Mouse (Mus musculus): ENCODE measurements around the gene Zfp524. TPM values are rescaled to one million over a fixed set of nuclear protein-coding genes. Genes with fewer than 3 reads are reported as not detected.

Zfp524 gene
- polyA plus RNA-seq (2016; fragmentation: Nextera tagmentation; extraction: Ambion mirVana): 7.1 and 9.1 TPM in 2 replicates

DNA sequence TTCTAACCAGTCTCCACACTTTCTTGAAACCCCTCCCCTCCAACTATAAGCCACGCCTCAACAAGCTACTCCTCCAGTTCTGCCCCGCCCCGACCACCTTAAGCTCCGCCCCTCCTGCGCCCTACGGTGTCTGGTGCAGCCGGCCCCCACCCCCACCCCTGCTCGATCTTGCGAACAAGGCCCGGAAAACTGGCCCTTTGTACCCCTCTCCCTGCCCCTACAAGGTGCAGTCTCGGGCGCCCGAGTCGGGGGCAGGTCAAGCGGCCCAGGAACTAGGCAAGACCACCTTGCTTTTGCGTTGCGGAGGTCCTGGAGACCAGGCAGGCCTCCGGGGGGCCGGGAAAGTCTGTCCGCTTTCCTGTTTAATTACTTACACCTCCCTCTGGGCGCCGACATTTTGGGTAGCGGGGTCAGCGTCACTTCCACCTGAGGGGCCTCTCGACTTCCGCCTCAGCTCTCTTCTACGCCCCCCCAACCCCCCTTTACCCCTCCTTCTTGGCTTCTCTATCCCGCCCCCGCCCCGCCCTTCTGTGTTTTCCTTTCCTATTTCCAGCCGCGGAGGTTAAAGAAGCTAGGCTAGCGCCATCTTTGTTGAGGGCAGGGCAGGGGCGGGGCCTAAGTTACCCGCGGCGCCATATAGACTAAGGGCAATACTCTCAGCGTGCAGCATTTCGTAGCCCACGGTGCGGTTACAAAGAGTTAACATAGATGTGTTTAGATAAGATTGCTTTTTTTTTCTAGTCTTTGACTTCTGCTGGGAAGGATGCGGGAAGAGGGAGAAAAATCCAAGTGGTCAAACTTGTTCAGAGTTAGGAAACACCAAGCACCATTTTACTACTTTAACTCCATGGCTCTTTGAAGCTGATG is at the start of gene Zfp524, which contains the start of gene Fiz1:
TSS of gene Zfp524 (plus strand) at position 165 of the 867 bp plus-strand sequence.
TSS of gene Fiz1 (minus strand) at position 447 of the 867 bp plus-strand sequence.
- Histone ChIP-seq H3K4me1 (peaks cover 19% of the 10 kb centered on the region), H3K9me3 (replicated peaks) (no peaks in the 10 kb centered on the region), H3K27me3 (ENCODE audit: low read depth, poor library complexity, severe bottlenecking) (no peaks in the 10 kb centered on the region), H3K27ac (replicated peaks) (peak within 1 kb of the TSS; percentile 99), H3K4me3 (peak within 1 kb of the TSS; percentile 77), H3K36me3 (peaks cover 51% of the 10 kb centered on the region)
- under 1% methylated on average over 42 of the region's 42 CpGs for WGBS
- peak; percentile 97 for DNase-seq (ENCODE audit: low spot score)

DNA sequence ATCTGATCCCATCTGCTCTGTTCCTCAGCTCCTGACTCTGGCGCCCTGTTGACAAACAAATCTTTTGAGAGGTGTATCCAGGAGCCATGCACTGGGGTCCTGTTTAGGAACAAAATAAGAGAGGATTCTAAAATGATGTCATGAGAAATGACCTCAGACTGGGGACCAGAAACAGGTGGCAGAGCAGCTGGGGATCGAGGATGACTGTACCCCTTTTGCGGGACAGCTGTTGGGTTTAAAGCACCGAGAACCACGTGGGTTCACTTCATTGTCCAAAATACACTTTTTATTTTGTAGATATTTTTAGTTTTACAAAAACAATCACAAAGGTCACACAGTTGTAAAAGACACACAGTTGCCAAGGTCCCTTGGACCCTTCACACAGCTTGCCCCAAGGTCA is 49.2 kb upstream of the Zfp524 start:
- H3K9me3 ChIP-seq (replicated peaks): no peaks in the 10 kb centered on the region
- no peak overlapping the region for H3K4me3 ChIP-seq
- 85% methylated on average over 5 of the region's 5 CpGs for WGBS
- H3K36me3 ChIP-seq: no peaks in the 10 kb centered on the region
- no peaks in the 10 kb centered on the region for H3K27me3 ChIP-seq (ENCODE audit: low read depth, poor library complexity, severe bottlenecking)
- no peak overlapping the region for H3K27ac ChIP-seq (replicated peaks)
- H3K4me1 ChIP-seq: peaks cover 5% of the 10 kb centered on the region; the same call in 1 of the 2 replicates
- no peak for DNase-seq (ENCODE audit: low spot score)

- Histone ChIP-seq H3K9me3 (replicated peaks) (no peaks in the 10 kb centered on the region), H3K4me1 (peaks cover 11% of the 10 kb centered on the region), H3K36me3 (no peaks in the 10 kb centered on the region), H3K4me3 (no peak within 1 kb of the TSS), H3K27me3 (ENCODE audit: low read depth, poor library complexity, severe bottlenecking) (no peaks in the 10 kb centered on the region), H3K27ac (replicated peaks) (0 out of 2 replicates have a peak within 1 kb of the TSS, but pooled peaks have one; percentile 6)
- no peak for DNase-seq (ENCODE audit: low spot score)
- 41% methylated on average over 6 of the region's 6 CpGs for WGBS
These were observed 43.1 kb upstream of the Zfp524 start, which contains the start of gene Sbk3 for GRCm38 (mm10) chr7:4971068-4971467. TSS of gene Sbk3 (minus strand) at chr7:4971168.

- Histone ChIP-seq H3K4me1 (peaks cover 11% of the 10 kb centered on the region), H3K4me3 (no peak overlapping the region), H3K27ac (replicated peaks) (0 out of 2 replicates have a peak overlapping the region, but pooled peaks have one; percentile 6), H3K9me3 (replicated peaks) (no peaks in the 10 kb centered on the region), H3K36me3 (no peaks in the 10 kb centered on the region), H3K27me3 (ENCODE audit: low read depth, poor library complexity, severe bottlenecking) (no peaks in the 10 kb centered on the region)
- no peak for DNase-seq (ENCODE audit: low spot score)
- WGBS: 30% methylated on average over 7 of the region's 7 CpGs
These were observed 42.5 kb upstream of the Zfp524 start for GRCm38 (mm10) chr7:4971710-4972109.

- Histone ChIP-seq H3K36me3 (no peaks in the 10 kb centered on the region), H3K4me1 (peaks cover 11% of the 10 kb centered on the region), H3K27ac (replicated peaks) (no peak overlapping the region), H3K27me3 (ENCODE audit: low read depth, poor library complexity, severe bottlenecking) (no peaks in the 10 kb centered on the region), H3K9me3 (replicated peaks) (no peaks in the 10 kb centered on the region), H3K4me3 (no peak overlapping the region)
- DNase-seq (ENCODE audit: low spot score): no peak
- WGBS: 81% methylated on average over 18 of the region's 18 CpGs
These were observed 41.7 kb upstream of the Zfp524 start for GRCm38 (mm10) chr7:4972321-4973047.

DNA sequence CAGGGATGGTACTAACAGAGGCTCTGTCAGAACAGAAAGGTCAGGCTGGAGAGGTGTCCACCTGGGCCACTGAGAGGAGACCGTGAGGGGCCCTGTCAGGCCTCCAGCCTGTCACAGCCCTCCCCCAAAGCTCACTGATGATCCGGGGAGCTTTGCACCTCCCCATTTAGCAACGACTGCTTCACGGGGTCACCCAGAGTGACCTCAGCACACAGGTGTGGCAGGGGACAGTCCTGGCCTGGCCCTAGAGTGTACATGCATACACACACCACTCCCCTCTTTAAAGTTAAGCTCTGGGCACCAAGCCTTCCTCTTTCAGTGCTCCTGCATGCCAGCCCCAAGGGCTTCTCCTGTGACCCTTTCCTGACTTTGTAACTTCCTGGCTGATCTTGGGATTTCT is 38.8 kb upstream of the Zfp524 start:
- H3K27ac ChIP-seq (replicated peaks): no peak overlapping the region
- H3K4me1 ChIP-seq: peaks cover 10% of the 10 kb centered on the region
- no peaks in the 10 kb centered on the region for H3K9me3 ChIP-seq (replicated peaks)
- 68% methylated on average over 4 of the region's 4 CpGs for WGBS
- H3K27me3 ChIP-seq (ENCODE audit: low read depth, poor library complexity, severe bottlenecking): no peaks in the 10 kb centered on the region
- no peak overlapping the region for H3K4me3 ChIP-seq
- no peaks in the 10 kb centered on the region for H3K36me3 ChIP-seq
- DNase-seq (ENCODE audit: low spot score): no peak

GRCm38 (mm10) chr7:4976832-4977231 is 37.4 kb upstream of the Zfp524 start:
- no peaks in the 10 kb centered on the region for H3K4me1 ChIP-seq
- no peak overlapping the region for H3K4me3 ChIP-seq
- H3K9me3 ChIP-seq (replicated peaks): no peaks in the 10 kb centered on the region
- WGBS: 86% methylated on average over 7 of the region's 7 CpGs
- no peak for DNase-seq (ENCODE audit: low spot score)
- no peaks in the 10 kb centered on the region for H3K27me3 ChIP-seq (ENCODE audit: low read depth, poor library complexity, severe bottlenecking)
- H3K27ac ChIP-seq (replicated peaks): no peak overlapping the region
- H3K36me3 ChIP-seq: no peaks in the 10 kb centered on the region

- no peak overlapping the region for H3K27ac ChIP-seq (replicated peaks)
- DNase-seq (ENCODE audit: low spot score): no peak
- 75% methylated on average over 2 of the region's 2 CpGs for WGBS
- no peak overlapping the region for H3K4me3 ChIP-seq
- peaks cover 17% of the 10 kb centered on the region for H3K9me3 ChIP-seq (replicated peaks)
- peaks cover 27% of the 10 kb centered on the region for H3K36me3 ChIP-seq
- peaks cover 7% of the 10 kb centered on the region for H3K4me1 ChIP-seq
- H3K27me3 ChIP-seq (ENCODE audit: low read depth, poor library complexity, severe bottlenecking): peaks cover 12% of the 10 kb centered on the region
These were observed 26.0 kb upstream of the Zfp524 start for GRCm38 (mm10) chr7:4988250-4988649.

GRCm38 (mm10) chr7:4993347-4993998 is 20.7 kb upstream of the Zfp524 start:
- WGBS: 25% methylated on average over 55 of the region's 55 CpGs
- DNase-seq (ENCODE audit: low spot score): no peak
- H3K9me3 ChIP-seq (replicated peaks): peaks cover 34% of the 10 kb centered on the region
- peak overlapping the region; percentile 78 for H3K4me3 ChIP-seq
- H3K4me1 ChIP-seq: peaks cover 42% of the 10 kb centered on the region
- H3K36me3 ChIP-seq: peaks cover 42% of the 10 kb centered on the region
- H3K27ac ChIP-seq (replicated peaks): no peak overlapping the region; the same call in 1 of the 2 replicates
- peaks cover 33% of the 10 kb centered on the region for H3K27me3 ChIP-seq (ENCODE audit: low read depth, poor library complexity, severe bottlenecking)

DNA sequence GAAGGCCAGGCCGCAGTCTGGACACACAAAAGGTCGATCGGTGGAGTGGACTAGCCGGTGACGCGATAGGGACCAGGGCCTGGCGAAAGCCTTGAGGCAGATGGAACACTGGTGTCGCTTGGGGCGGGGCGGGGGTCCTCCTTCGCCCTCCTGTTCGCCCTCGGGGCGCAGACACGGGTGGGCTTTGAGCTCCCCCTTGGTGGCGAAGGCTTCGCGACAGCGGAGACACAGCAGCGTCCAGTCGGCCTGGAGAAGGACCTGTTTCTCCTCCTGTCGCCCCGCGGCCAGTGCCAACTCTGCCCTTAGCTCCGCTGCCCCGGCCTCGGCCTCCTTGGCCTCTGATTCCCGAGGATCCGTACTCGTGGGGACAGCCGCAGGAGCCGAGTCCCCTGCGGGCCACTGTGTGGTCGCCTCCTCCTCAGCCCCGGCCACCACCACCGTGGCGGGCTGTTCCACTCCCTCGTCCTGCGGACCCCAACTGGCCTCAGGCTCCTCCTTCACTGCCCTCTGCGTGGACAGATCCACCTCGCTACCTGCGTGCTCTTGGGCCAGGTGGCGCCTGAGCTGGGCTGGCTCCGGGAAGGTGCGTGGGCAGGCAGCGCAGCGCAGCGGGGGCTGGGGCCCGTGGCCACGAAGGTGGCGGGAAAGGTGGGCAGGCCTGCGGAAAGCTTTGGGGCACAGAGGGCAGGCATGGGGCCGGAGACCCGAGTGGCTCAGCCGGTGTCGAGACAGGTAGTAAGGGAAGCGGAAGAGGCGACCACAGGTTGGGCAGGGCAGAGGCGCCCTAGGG is 20.0 kb upstream of the Zfp524 start:
- peak; percentile 40 for DNase-seq (ENCODE audit: low spot score)
- Histone ChIP-seq H3K27me3 (ENCODE audit: low read depth, poor library complexity, severe bottlenecking) (peaks cover 33% of the 10 kb centered on the region), H3K4me3 (peak overlapping the region; percentile 78), H3K36me3 (peaks cover 42% of the 10 kb centered on the region), H3K9me3 (replicated peaks) (peaks cover 34% of the 10 kb centered on the region), H3K4me1 (peaks cover 42% of the 10 kb centered on the region), H3K27ac (replicated peaks) (no peak overlapping the region; the same call in 1 of the 2 replicates)
- 48% methylated on average over 59 of the region's 59 CpGs for WGBS

DNA sequence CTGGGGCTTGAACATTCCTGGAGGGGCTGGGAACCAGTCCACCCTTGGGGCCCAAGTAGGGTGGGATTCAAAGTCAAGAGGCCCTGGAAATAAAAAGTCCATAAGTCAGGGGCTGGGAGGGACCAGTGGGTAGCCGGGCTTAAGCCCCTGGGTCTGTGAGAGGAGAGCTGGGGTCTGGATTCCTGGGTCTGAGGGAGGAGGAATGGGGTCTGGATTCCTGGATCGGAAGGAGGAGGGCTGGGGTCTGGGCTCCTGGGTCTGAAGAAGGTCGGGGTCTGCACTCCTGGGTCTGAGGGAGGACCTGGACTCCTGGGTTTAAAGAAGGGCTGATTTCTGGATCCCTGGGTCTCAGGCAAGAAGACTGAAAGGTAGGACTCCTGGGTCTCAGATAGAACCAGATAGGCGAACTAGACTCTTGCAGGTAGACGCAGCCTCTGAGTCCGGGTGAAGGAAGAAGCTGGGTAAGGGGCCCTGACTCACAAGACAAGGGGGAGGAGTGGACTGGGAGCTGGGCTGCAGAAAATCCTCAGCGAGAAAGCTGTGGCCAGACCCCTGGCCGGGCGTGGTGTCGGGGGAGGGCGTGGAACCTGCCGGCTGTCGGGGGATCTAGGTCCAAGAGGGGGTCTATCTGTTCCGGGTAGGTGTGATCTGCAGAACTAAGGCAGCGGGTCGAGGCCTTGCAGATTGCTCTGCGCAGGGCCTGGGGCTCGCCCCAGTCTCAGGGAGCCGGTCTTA is 18.8 kb upstream of the Zfp524 start:
- peaks cover 34% of the 10 kb centered on the region for H3K9me3 ChIP-seq (replicated peaks)
- H3K27ac ChIP-seq (replicated peaks): peak overlapping the region; percentile 90
- H3K4me3 ChIP-seq: peak overlapping the region; percentile 78
- H3K36me3 ChIP-seq: peaks cover 42% of the 10 kb centered on the region
- WGBS: 7% methylated on average over 19 of the region's 19 CpGs
- no peak for DNase-seq (ENCODE audit: low spot score)
- peaks cover 42% of the 10 kb centered on the region for H3K4me1 ChIP-seq
- peaks cover 33% of the 10 kb centered on the region for H3K27me3 ChIP-seq (ENCODE audit: low read depth, poor library complexity, severe bottlenecking)
